Mouse (Mus musculus): Measurements from ENCODE around the gene Csrp3. TPM values are rescaled to one million over a fixed set of nuclear protein-coding genes. Genes with fewer than 3 reads are reported as not detected.

Csrp3 gene
- total and polyA plus RNA-seq, 2 experiments, result 10.9 to 44.6 TPM

DNA sequence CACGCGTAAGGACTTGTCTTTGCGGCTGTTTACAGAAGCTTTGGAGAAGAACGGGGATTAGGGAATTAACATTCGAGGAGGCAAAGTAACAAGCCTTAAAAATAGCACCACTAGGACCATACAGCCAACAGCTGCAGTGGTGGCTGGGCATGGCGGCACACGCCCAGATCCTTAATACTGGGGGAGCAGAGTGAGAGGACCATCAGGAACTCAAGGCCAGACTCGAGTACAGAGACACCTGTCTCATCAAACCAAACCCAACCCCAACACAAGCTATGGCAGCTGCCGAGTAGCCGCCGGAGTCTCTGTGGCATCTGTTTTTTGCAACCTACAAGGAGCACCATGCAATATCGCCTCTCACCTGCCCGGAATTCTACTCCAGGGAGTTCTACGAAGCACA lies 27.3 kb upstream of the Csrp3 start:
- Histone ChIP-seq H3K27ac (replicated peaks; ENCODE audit: insufficient read depth, low read depth, low read length) (no peak overlapping the region), H3K4me3 (ENCODE audit: insufficient read depth, low read depth, low read length) (no peak overlapping the region), H3K27me3 (ENCODE audit: control insufficient read depth, insufficient read depth, low read length) (no peaks in the 10 kb centered on the region), H3K9ac (ENCODE audit: low read depth, low read length) (no peak overlapping the region), H3K4me1 (ENCODE audit: control insufficient read depth, insufficient read depth, low read length) (peaks cover 15% of the 10 kb centered on the region), H3K79me2 (ENCODE audit: control insufficient read depth, insufficient read depth, low read length) (peaks cover 3% of the 10 kb centered on the region; the same call in 1 of the 2 replicates), H3K36me3 (ENCODE audit: control insufficient read depth, insufficient read depth, low read length) (peaks cover 23% of the 10 kb centered on the region; the same call in 1 of the 2 replicates)
- TF ChIP-seq CTCF (IDR thresholded peaks at IDR 0.05; ENCODE audit: low read depth, low read length), result no peak
- TF ChIP-seq POLR2A (IDR thresholded peaks at IDR 0.05; ENCODE audit: extremely low read depth, insufficient read depth, low read length), result no peak
- WGBS, result 96% methylated on average over 14 of the region's 14 CpGs
- DNase-seq (ENCODE audit: extremely low read depth, low read depth, low spot score), result no peak

DNA sequence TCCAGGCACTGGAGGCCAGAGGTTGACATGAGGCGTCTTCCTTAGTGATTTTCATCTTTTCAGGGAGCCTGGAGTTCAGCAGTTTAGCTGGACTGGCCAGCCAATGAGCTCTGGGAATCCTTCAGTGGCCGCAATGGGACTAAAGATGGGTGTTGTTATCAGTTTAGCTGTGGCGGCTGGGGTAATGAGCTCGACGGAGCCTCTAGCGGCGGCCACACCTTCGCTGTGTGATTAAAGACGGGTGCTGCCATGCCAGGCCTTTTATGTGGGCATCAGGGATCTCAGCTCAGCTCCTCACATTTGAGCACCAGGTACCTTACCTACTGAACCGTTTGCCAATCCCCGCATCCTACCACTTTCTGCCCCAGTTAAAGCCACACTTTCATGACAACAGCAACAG lies 23.5 kb upstream of the Csrp3 start:
- WGBS, result 94% methylated on average over 11 of the region's 11 CpGs
- H3K36me3 ChIP-seq (ENCODE audit: control insufficient read depth, insufficient read depth, low read length), result peaks cover 34% of the 10 kb centered on the region; the same call in 1 of the 2 replicates
- DNase-seq (ENCODE audit: extremely low read depth, low read depth, low spot score), result no peak
- no peaks in the 10 kb centered on the region for H3K79me2 ChIP-seq (ENCODE audit: control insufficient read depth, insufficient read depth, low read length)
- no peak overlapping the region for H3K4me3 ChIP-seq (ENCODE audit: insufficient read depth, low read depth, low read length)
- H3K27ac ChIP-seq (replicated peaks; ENCODE audit: insufficient read depth, low read depth, low read length), result no peak overlapping the region
- H3K4me1 ChIP-seq (ENCODE audit: control insufficient read depth, insufficient read depth, low read length), result peaks cover 9% of the 10 kb centered on the region
- no peaks in the 10 kb centered on the region for H3K27me3 ChIP-seq (ENCODE audit: control insufficient read depth, insufficient read depth, low read length)
- no peak for TF ChIP-seq POLR2A (IDR thresholded peaks at IDR 0.05; ENCODE audit: extremely low read depth, insufficient read depth, low read length)
- TF ChIP-seq CTCF (IDR thresholded peaks at IDR 0.05; ENCODE audit: low read depth, low read length), result no peak
- no peak overlapping the region for H3K9ac ChIP-seq (ENCODE audit: low read depth, low read length)

DNA sequence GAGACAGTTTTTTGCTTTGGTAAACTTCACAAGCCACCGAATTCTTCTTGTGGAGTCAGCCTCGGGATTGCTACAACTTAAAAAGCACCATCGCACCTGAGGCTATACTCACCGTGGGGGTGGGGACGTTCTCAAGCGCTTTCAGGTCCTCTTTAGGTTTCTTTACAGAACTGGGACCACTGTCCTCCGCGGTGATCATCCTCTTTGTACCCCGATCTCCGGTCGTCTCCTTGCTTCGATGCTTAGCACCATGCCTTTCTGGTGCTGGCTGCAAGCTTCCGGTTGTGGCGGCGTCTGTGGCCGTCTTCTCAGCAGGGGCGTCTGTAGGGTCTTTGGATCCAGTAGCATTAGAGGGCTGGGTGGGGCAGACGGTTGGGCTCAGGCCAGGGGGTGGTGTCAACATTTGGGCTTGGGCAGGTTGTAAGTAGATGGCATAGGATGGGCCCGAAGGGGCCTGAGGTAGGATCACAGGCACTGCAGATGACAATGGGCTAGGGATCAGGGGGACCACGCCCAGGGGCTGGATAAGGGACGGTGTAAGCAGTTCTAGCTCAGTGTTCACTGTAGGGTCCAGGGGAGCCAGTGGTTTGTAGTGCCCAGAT lies 22.8 kb upstream of the Csrp3 start:
- Histone ChIP-seq H3K27ac (replicated peaks; ENCODE audit: insufficient read depth, low read depth, low read length) (no peak overlapping the region), H3K36me3 (ENCODE audit: control insufficient read depth, insufficient read depth, low read length) (peaks cover 35% of the 10 kb centered on the region; the same call in 1 of the 2 replicates)
- 94% methylated on average over 21 of the region's 21 CpGs for WGBS

DNA sequence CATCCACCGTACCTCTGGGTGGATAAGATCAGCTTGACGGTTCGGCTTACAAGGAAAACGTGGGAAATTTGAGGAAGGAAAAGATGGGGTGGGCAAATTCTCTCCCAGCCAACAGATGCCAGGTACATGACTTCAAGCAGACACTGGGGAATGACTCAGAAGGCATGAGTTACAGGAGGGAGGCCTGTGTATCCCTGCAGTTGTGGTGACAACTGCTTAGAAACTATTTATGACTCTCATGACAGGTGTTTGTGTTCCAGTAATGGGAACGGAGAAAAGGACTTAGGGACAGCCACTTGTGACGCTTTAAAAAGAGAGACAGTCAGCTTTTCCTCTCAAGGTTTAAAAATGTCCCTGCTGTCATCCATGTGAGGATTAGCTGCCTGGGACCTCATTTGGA lies 22.3 kb upstream of the Csrp3 start:
- 96% methylated on average over 6 of the region's 6 CpGs for WGBS
- H3K4me1 ChIP-seq (ENCODE audit: control insufficient read depth, insufficient read depth, low read length), result peaks cover 6% of the 10 kb centered on the region
- TF ChIP-seq CTCF (IDR thresholded peaks at IDR 0.05; ENCODE audit: low read depth, low read length), result no peak

More for the DNA sequence above, 22.8 kb upstream of the Csrp3 start:
- DNase-seq (ENCODE audit: extremely low read depth, low read depth, low spot score), result no peak
- Histone ChIP-seq H3K9ac (ENCODE audit: low read depth, low read length) (no peak overlapping the region), H3K27me3 (ENCODE audit: control insufficient read depth, insufficient read depth, low read length) (no peaks in the 10 kb centered on the region), H3K4me1 (ENCODE audit: control insufficient read depth, insufficient read depth, low read length) (peaks cover 6% of the 10 kb centered on the region), H3K79me2 (ENCODE audit: control insufficient read depth, insufficient read depth, low read length) (no peaks in the 10 kb centered on the region), H3K4me3 (ENCODE audit: insufficient read depth, low read depth, low read length) (no peak overlapping the region)
- no peak for TF ChIP-seq CTCF (IDR thresholded peaks at IDR 0.05; ENCODE audit: low read depth, low read length)
- no peak for TF ChIP-seq POLR2A (IDR thresholded peaks at IDR 0.05; ENCODE audit: extremely low read depth, insufficient read depth, low read length)

DNA sequence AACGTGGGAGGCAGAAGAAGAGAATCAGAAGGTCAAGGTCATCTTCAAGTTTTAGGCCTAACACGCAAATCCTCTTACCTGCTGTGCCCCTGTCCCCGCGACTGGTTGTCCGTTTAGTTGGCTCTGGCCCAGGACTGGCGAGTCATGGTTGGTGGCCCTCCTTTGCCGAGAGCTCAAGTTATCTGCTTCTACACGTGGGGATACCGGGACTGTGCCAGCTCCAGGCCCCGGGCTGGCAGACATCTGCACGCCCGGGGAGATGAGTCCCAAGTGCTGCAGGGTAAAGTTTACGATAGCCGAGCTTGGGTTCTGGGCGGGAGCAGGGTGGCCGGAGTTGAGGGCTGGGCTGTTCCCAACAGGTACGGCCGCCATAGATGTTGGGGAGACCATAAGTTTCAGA lies 19.7 kb upstream of the Csrp3 start:
- H3K36me3 ChIP-seq (ENCODE audit: control insufficient read depth, insufficient read depth, low read length), result peaks cover 26% of the 10 kb centered on the region; the same call in 1 of the 2 replicates

More for the DNA sequence above, 22.3 kb upstream of the Csrp3 start:
- H3K27ac ChIP-seq (replicated peaks; ENCODE audit: insufficient read depth, low read depth, low read length), result no peak overlapping the region
- no peaks in the 10 kb centered on the region for H3K79me2 ChIP-seq (ENCODE audit: control insufficient read depth, insufficient read depth, low read length)
- peaks cover 37% of the 10 kb centered on the region; the same call in 1 of the 2 replicates for H3K36me3 ChIP-seq (ENCODE audit: control insufficient read depth, insufficient read depth, low read length)
- no peak overlapping the region for H3K9ac ChIP-seq (ENCODE audit: low read depth, low read length)
- no peak for DNase-seq (ENCODE audit: extremely low read depth, low read depth, low spot score)
- H3K27me3 ChIP-seq (ENCODE audit: control insufficient read depth, insufficient read depth, low read length), result no peaks in the 10 kb centered on the region
- H3K4me3 ChIP-seq (ENCODE audit: insufficient read depth, low read depth, low read length), result no peak overlapping the region

More for the DNA sequence above, 19.7 kb upstream of the Csrp3 start:
- no peak overlapping the region for H3K9ac ChIP-seq (ENCODE audit: low read depth, low read length)
- H3K27ac ChIP-seq (replicated peaks; ENCODE audit: insufficient read depth, low read depth, low read length), result no peak overlapping the region
- H3K4me3 ChIP-seq (ENCODE audit: insufficient read depth, low read depth, low read length), result no peak overlapping the region
- no peaks in the 10 kb centered on the region for H3K27me3 ChIP-seq (ENCODE audit: control insufficient read depth, insufficient read depth, low read length)
- H3K79me2 ChIP-seq (ENCODE audit: control insufficient read depth, insufficient read depth, low read length), result no peaks in the 10 kb centered on the region
- no peak for TF ChIP-seq POLR2A (IDR thresholded peaks at IDR 0.05; ENCODE audit: extremely low read depth, insufficient read depth, low read length)
- no peak for TF ChIP-seq CTCF (IDR thresholded peaks at IDR 0.05; ENCODE audit: low read depth, low read length)
- 91% methylated on average over 18 of the region's 18 CpGs for WGBS
- no peaks in the 10 kb centered on the region for H3K4me1 ChIP-seq (ENCODE audit: control insufficient read depth, insufficient read depth, low read length)
- no peak for DNase-seq (ENCODE audit: extremely low read depth, low read depth, low spot score)

All from liver, adult 2 months (tissue).